Mouse (Mus musculus) forebrain, embryonic 10.5 days (tissue): ENCODE measurements around the gene Zfp791. TPM values are rescaled to one million over a fixed set of nuclear protein-coding genes. Genes with fewer than 3 reads are reported as not detected.
"Not testable (repeated sequence)": the region's sequence is repeated elsewhere in the genome, so short reads cannot be mapped to it uniquely, and the experiment has no call there.

ENCODE experiments used
- DNase-seq: peaks from one replicate; pipeline ENCODE4 v3.0.0-alpha.2; 2017; ENCODE audit warnings: low spot score; ENCODE audit errors: extremely low spot score
- H3K27ac ChIP-seq: fragments of 300-500 bp; sonication (generic); 2 replicates; pipeline ENCODE4 v1.5.1; 2016; ENCODE audit warnings: mild to moderate bottlenecking
- H3K27me3 ChIP-seq: fragments of 300-500 bp; sonication (generic); 2 replicates; pipeline ENCODE4 v1.6.1; 2016; ENCODE audit warnings: mild to moderate bottlenecking; ENCODE audit not compliant: poor library complexity, severe bottlenecking
- H3K36me3 ChIP-seq: fragments of 300-500 bp; sonication (generic); replicated peaks from 2 replicates; pipeline ENCODE4 v1.6.1; 2016; ENCODE audit warnings: mild to moderate bottlenecking, moderate library complexity
- H3K4me1 ChIP-seq: fragments of 300-500 bp; sonication (generic); 2 replicates; pipeline ENCODE4 v1.6.1; 2016
- H3K4me3 ChIP-seq: fragments of 300-500 bp; sonication (generic); 2 replicates; pipeline ENCODE4 v1.5.1; 2016; ENCODE audit warnings: mild to moderate bottlenecking, moderate library complexity
- H3K9me3 ChIP-seq: fragments of 300-500 bp; sonication (generic); 2 replicates; pipeline ENCODE4 v1.6.1; 2016; ENCODE audit warnings: mild to moderate bottlenecking, moderate library complexity
- WGBS: fragments of 180-500 bp; shearing (Covaris S2); methylation state at CpG from one replicate; pipeline ENCODE4 v1.1.7; 2016; 5-methylcytosine and 5-hydroxymethylcytosine counted together
- polyA plus RNA-seq: library from polyadenylated mRNA; unstranded; fragments of >200 nt; fragmentation: Nextera tagmentation; extraction: Ambion mirVana; gene quantifications from 2 replicates; pipeline ENCODE4 v1.2.1, GENCODE M21; 2016

Gene Zfp791
- polyA plus RNA-seq, 1 experiment from 2014 or later: 1.3 TPM

DNA sequence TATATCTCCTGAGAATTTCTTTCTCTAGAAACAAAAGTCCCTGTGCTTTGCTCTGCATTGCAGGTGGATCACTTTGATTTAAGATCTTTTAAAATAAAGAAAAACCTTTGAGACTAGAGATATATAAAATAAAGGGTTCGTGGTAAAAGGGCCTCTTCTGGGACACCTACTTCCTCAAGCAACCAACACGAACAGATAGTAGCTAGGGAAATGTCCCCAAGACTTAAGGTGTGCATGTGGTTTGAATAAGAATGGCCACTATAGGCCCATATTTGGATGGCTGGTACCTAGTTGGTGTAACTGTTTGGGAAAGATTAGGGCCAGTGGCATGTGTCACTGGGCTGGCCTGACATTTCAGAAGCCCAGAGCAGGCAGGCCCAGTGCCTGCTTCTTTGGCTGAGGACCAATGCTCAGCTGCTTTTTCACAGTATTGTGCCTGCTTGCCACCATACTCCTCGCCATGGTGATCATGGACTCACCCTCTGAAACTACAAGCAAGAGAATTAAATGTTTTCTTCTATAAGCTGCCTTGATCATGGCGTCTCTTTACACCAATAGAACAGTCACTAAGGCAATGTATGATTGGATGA lies 22.7 kb downstream of the Zfp791 start:
- H3K9me3 ChIP-seq: peaks cover 2% of the 10 kb centered on the region; the same call in 1 of the 2 replicates
- no peak overlapping the region for H3K4me3 ChIP-seq
- WGBS: 81% methylated on average over 4 of the region's 4 CpGs
- H3K27ac ChIP-seq: no peak overlapping the region
- H3K36me3 ChIP-seq: peaks cover 42% of the 10 kb centered on the region
- DNase-seq: no peak
- H3K4me1 ChIP-seq: no peaks in the 10 kb centered on the region
- no peaks in the 10 kb centered on the region for H3K27me3 ChIP-seq

DNA sequence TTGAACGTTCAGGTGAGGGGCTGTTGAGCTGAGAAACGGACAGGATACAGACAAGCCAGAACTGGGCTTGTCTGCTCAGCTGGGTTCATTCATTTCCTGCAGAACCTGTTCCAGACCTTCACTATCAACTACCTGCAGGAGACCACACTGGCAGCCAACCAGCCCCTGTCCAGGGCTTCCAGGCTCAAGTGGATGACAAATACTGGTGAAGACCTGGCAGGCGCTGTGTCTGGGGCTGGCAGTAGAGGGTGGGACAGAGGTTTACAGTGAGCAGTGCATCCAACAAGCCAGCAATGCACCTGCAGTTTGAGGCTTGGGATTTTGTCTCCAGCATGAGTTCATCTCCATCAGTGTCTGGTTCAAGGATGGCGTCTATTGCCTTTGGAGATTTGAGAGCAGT lies 26.0 kb downstream of the Zfp791 start:
- Histone ChIP-seq H3K27ac (no peak overlapping the region), H3K27me3 (no peaks in the 10 kb centered on the region), H3K36me3 (peaks cover 69% of the 10 kb centered on the region), H3K4me3 (no peak overlapping the region), H3K4me1 (no peaks in the 10 kb centered on the region), H3K9me3 (peaks cover 2% of the 10 kb centered on the region; the same call in 1 of the 2 replicates)
- DNase-seq: no peak
- 89% methylated on average over 4 of the region's 4 CpGs for WGBS

DNA sequence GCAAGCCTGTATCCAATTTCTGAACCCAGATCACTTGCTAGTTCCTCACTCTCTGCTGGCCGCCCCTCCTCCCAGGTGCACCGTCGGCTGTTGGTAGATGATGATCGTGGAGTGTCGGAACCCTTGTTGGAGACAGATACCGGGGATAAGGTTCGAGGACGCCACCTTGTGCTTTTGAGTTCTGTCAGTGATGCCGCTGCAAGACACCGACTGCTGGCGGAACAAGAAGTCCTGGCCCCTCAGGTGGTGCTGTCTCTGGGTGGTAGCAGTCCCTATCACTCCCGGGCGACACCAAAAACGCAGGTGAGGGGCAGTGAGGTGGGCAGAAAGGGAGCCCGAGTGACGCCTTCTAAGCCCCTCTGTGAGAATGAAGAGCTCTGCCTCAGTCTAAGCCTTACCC lies 26.7 kb downstream of the Zfp791 start:
- 0 out of 2 replicates have a peak, but pooled peaks cover 3% of the 10 kb centered on the region for H3K4me1 ChIP-seq
- DNase-seq: no peak
- 94% methylated on average over 16 of the region's 16 CpGs for WGBS
- H3K9me3 ChIP-seq: 0 out of 2 replicates have a peak, but pooled peaks cover 2% of the 10 kb centered on the region
- H3K27ac ChIP-seq: no peak overlapping the region
- H3K36me3 ChIP-seq: peaks cover 75% of the 10 kb centered on the region
- H3K27me3 ChIP-seq: no peaks in the 10 kb centered on the region
- no peak overlapping the region for H3K4me3 ChIP-seq

DNA sequence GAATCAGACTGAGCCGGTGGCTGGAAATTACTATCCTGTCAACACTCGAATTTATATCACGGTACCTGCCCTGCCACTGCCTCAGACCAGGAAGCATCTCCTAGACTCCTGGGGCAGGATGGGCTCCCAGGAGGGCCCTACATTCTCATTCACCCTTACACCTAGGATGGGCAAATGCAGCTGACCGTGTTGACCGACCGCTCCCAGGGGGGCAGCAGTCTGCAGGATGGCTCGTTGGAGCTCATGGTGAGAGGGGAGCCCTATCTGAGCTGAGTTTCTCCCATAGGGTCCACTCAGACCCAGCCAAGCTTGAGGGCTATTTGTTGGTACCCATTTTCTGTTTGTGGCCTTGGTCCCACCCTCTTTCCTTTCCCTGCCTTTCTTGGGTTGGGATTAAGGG lies 27.3 kb downstream of the Zfp791 start:
- Histone ChIP-seq H3K27me3 (no peaks in the 10 kb centered on the region), H3K9me3 (no peaks in the 10 kb centered on the region), H3K4me3 (no peak overlapping the region), H3K4me1 (0 out of 2 replicates have a peak, but pooled peaks cover 3% of the 10 kb centered on the region), H3K36me3 (peaks cover 81% of the 10 kb centered on the region), H3K27ac (no peak overlapping the region)
- DNase-seq: no peak
- 91% methylated on average over 7 of the region's 7 CpGs for WGBS

DNA sequence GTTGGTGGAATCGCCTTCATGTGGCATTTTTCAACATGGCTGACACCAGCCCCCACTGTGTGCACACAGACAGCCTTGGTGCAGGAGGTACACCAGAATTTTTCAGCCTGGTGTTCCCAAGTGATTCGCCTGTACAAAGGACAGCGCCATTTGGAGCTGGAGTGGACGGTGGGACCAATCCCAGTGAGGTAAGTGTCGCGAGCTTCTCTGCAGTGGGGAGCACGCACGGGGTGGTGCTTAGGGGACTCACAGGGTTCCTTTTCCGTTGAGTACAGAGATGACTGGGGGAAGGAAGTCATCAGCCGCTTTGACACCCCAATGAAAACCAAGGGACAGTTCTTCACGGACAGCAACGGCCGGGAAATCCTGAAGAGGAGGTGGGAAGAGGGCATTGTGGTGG lies 27.8 kb downstream of the Zfp791 start:
- H3K36me3 ChIP-seq: peaks cover 81% of the 10 kb centered on the region
- WGBS: 92% methylated on average over 13 of the region's 13 CpGs

DNA sequence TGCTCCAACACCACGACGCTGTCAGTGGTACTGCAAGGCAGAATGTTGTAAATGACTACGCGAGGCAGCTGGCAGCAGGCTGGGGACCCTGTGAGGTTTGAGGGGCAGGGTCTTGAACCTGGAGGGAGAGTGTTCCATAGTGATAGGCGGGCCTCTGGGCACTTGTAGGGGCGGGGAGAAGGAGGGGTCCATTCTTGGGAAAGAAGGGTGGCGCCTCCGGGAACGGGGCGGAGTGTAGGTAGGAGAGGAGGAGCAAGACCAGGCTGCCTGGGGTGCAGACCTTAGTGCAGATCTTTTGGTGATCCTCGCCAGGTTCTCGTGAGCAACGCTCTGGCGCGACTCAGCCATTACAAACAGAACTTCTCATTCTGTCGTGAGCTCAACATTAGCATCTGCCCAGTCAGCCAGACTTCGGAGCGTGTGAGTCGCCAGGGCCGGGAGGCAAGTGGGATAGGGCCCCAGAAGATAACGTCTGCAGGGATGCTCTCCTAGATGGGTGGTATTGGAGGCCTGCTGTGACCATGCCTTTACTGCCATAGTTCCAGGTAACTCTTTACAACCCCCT lies 31.3 kb downstream of the Zfp791 start:
- H3K27me3 ChIP-seq: no peaks in the 10 kb centered on the region
- no peak overlapping the region for H3K27ac ChIP-seq
- DNase-seq: no peak
- H3K9me3 ChIP-seq: no peaks in the 10 kb centered on the region
- WGBS: 27% methylated on average over 21 of the region's 21 CpGs
- 0 out of 2 replicates have a peak, but pooled peaks cover 3% of the 10 kb centered on the region for H3K4me1 ChIP-seq
- no peak overlapping the region for H3K4me3 ChIP-seq
- H3K36me3 ChIP-seq: peaks cover 85% of the 10 kb centered on the region

More for the DNA sequence above, 27.8 kb downstream of the Zfp791 start:
- H3K4me1 ChIP-seq: 0 out of 2 replicates have a peak, but pooled peaks cover 3% of the 10 kb centered on the region
- no peaks in the 10 kb centered on the region for H3K27me3 ChIP-seq
- H3K9me3 ChIP-seq: no peaks in the 10 kb centered on the region
- no peak overlapping the region for H3K27ac ChIP-seq
- H3K4me3 ChIP-seq: no peak overlapping the region
- no peak for DNase-seq

DNA sequence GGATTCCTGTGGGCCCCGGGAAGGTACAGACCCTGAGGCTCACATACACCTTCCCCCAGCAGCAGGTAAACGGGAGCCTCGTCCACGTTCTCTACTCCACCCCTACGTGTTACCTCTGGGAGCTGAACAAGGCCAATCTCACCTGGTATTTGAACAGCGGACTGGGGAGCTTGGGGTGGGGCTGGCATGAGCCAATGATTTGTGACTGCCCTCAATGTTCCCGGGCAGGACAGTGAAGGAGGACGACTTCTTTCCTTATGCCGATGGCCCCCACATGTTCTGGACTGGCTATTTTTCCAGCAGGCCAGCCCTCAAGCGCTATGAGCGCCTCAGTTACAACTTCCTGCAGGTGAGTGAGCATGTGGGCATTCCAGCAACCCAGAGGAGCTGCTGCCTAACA lies 32.0 kb downstream of the Zfp791 start:
- peaks cover 80% of the 10 kb centered on the region for H3K36me3 ChIP-seq
- WGBS: 89% methylated on average over 11 of the region's 11 CpGs
- H3K27me3 ChIP-seq: no peaks in the 10 kb centered on the region
- no peak overlapping the region for H3K4me3 ChIP-seq
- H3K27ac ChIP-seq: no peak overlapping the region
- DNase-seq: no peak
- no peaks in the 10 kb centered on the region for H3K9me3 ChIP-seq
- H3K4me1 ChIP-seq: 0 out of 2 replicates have a peak, but pooled peaks cover 3% of the 10 kb centered on the region

DNA sequence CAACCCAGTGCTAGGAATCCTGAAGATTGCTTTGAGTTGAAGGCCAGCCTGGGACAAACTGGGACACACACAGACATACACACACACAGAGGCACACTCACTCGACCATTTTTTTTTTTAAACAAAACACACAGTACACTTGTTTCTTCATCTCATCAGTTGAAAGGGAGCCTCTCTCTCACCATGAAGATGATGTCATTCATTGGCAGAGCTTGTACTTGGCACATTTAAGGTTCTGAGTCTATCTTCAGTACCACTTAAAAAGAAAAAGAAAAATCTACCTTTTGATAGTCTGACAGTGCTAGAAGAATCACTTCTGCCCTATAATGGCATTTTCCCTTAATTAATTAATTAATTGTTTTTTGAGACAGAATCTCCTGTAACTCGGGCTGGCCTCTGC lies 34.1 kb downstream of the Zfp791 start:
- Histone ChIP-seq H3K27me3 (no peaks in the 10 kb centered on the region), H3K4me1 (peaks cover 11% of the 10 kb centered on the region), H3K27ac (no peak overlapping the region), H3K9me3 (no peaks in the 10 kb centered on the region), H3K4me3 (no peak overlapping the region), H3K36me3 (peaks cover 71% of the 10 kb centered on the region)
- 84% methylated on average over 2 of the region's 2 CpGs for WGBS
- no peak for DNase-seq

DNA sequence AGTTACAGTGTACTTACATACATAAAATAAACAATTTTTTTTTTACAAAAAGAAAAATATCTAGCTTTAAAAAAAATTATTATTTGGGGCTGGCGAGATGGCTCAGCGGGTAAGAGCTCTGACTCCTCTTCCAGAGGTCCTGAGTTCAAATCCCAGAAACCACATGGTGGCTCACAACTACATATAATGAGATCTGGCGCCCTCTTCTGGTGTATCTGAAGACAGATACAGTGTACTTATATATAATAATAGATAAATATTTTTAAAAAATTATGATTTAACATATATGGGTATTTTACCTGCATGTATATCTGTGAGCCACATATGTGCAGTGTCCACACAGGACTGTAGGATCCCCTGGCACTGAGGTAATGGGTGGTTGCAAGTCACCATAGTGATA lies 36.7 kb downstream of the Zfp791 start:
- H3K4me3 ChIP-seq: no peak overlapping the region
- H3K36me3 ChIP-seq: peaks cover 52% of the 10 kb centered on the region

DNA sequence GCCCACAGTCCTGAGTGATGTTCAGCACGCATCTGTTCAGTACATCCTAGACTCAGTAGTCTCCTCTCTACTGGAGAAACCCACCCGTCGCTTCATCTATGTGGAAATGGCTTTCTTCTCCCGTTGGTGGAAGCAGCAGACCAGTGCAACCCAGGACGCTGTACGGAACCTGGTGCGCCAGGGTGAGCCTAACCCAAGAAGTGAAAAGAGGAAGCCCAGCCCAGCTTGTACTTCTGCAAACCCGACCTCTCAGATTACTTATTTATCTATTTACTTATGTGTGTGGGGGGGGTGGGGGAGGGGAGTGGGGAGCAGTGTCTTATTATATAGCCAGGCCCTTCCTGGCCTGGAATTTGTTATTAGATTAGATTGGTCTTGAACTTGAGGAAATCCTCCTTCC lies 38.3 kb downstream of the Zfp791 start:
- no peak overlapping the region for H3K27ac ChIP-seq
- H3K27me3 ChIP-seq: no peaks in the 10 kb centered on the region
- WGBS: 92% methylated on average over 8 of the region's 8 CpGs
- peaks cover 40% of the 10 kb centered on the region for H3K4me1 ChIP-seq
- DNase-seq: no peak
- peak overlapping the region; percentile 66; the same call in 1 of the 2 replicates for H3K4me3 ChIP-seq
- peaks cover 45% of the 10 kb centered on the region for H3K36me3 ChIP-seq
- H3K9me3 ChIP-seq: no peaks in the 10 kb centered on the region

More for the DNA sequence above, 36.7 kb downstream of the Zfp791 start:
- Histone ChIP-seq H3K27me3 (no peaks in the 10 kb centered on the region), H3K27ac (no peak overlapping the region), H3K4me1 (peaks cover 32% of the 10 kb centered on the region), H3K9me3 (no peaks in the 10 kb centered on the region)
- 79% methylated on average over 3 of the region's 3 CpGs for WGBS
- no peak for DNase-seq

DNA sequence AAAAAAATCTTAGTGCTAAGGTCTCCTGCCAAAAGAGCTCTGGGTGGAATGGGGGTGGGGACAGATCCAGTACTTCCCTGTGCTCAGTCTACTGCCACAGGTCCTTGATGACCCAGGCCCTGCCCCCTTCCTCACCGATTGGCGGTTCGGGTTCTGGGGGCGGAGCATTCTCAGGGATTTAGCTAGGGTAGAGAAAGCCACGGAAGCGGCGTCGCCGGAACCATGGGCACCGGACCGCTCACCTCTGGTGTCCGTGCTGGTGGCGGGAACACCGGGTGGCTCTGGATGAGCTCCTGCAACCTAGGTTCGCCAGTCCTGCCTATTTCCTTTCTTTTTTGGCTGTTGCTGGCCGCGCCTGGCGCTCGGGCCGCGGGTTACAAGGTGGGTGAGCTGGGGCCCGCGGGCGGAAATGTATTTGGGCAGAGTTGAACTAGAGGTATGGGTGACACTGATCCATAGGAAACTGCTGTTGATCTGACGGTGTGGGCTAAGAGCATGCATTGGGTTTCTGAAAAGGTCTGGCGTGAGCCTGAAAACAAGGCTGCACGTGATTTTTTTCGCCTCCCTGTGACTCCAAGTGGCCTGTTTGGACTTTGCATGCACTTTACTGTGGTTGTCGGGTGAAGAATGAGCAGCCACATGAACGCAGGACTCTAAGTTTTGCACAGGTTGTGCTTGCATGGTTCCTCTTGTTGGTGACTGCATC lies 39.6 kb downstream of the Zfp791 start, which contains the start of gene Man2b1:
Gene Man2b1, plus strand, starts transcription at position 163 of the 706 bp plus-strand sequence.
- Histone ChIP-seq H3K27ac (peak within 1 kb of the TSS; percentile 83), H3K9me3 (no peaks in the 10 kb centered on the region)

DNA sequence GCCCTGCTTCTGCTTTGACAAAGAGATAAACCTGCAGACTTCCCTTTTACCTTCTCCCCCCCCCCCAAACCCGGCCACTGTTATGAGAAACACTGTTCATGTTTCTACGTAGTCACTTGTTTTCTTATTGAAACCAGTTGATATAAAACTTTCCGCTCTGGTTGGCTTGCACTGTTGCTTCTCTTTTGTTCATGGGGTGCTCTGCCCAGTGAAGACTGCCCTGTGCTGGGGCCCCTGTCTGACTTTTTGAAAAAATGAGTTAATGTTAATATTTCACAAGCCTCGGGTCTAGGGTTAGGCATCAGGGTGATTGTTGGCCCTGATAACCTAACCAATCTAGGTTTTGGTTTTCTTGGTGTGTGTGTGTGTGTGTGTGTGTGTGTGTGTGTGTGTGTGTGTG lies 40.7 kb downstream of the Zfp791 start:
- not testable (repeated sequence) for H3K27ac ChIP-seq, H3K27me3 ChIP-seq, DNase-seq, H3K9me3 ChIP-seq
- peaks cover 42% of the 10 kb centered on the region for H3K36me3 ChIP-seq
- WGBS: 92% methylated on average over 4 of the region's 4 CpGs
- peak overlapping the region; percentile 75; the same call in 1 of the 2 replicates for H3K4me3 ChIP-seq
- H3K4me1 ChIP-seq: peaks cover 48% of the 10 kb centered on the region

More for the DNA sequence above, 39.6 kb downstream of the Zfp791 start, which contains the start of gene Man2b1:
- no peaks in the 10 kb centered on the region for H3K27me3 ChIP-seq
- WGBS: 2% methylated on average over 30 of the region's 30 CpGs
- H3K36me3 ChIP-seq: peaks cover 44% of the 10 kb centered on the region
- H3K4me3 ChIP-seq: peak within 1 kb of the TSS; percentile 75
- peak; percentile 78 for DNase-seq
- H3K4me1 ChIP-seq: peaks cover 48% of the 10 kb centered on the region

DNA sequence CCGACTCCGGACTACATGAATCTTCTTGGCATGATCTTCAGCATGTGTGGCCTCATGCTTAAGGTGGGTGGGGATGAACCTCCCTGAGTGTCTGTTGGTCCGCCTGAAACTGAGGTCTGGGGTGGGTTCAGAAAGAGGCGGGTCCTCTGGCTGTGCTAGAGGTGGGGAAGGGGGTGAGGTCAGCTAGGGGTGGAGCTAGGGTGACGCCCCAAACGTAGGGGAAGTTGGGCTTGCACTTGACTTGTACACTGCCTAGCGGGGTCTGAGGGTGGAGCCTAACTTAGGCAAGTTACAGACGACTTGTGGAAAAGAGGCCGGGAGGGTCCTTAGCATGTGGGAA lies 41.7 kb downstream of the Zfp791 start, which contains the start of gene Wdr83:
Gene Wdr83, minus strand, starts transcription at position 91 of the 340 bp plus-strand sequence.
- DNase-seq: peak; percentile 63
- H3K36me3 ChIP-seq: peaks cover 44% of the 10 kb centered on the region
- H3K9me3 ChIP-seq: no peaks in the 10 kb centered on the region
- peaks cover 48% of the 10 kb centered on the region for H3K4me1 ChIP-seq
- no peaks in the 10 kb centered on the region for H3K27me3 ChIP-seq
- 2% methylated on average over 9 of the region's 9 CpGs for WGBS
- H3K4me3 ChIP-seq: peak within 1 kb of the TSS; percentile 75
- peak within 1 kb of the TSS; percentile 84 for H3K27ac ChIP-seq
